Mouse (Mus musculus): ENCODE results near the gene Rras2.

The Rras2 gene

DNA sequence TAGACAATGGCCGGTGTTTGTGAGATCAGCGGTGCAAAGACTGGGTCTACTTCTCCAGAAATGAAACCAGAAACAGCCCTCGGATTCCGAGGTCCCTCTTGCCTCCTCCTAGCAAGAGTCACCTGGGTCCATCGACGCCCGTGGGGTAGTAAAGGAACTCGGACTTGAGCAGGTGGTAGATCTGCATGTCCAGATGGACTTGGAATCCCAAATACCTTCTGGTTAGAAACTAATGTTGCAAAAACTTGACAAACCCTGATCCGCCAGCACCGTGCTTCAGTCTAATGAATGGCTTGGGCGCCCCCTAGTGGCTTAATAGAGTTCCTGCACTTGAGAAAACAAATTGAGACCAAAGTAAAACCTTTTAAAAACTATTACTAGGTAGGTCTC, 96.9 kb downstream of the Rras2 start:
- peak; percentile 80 for DNase-seq

DNA sequence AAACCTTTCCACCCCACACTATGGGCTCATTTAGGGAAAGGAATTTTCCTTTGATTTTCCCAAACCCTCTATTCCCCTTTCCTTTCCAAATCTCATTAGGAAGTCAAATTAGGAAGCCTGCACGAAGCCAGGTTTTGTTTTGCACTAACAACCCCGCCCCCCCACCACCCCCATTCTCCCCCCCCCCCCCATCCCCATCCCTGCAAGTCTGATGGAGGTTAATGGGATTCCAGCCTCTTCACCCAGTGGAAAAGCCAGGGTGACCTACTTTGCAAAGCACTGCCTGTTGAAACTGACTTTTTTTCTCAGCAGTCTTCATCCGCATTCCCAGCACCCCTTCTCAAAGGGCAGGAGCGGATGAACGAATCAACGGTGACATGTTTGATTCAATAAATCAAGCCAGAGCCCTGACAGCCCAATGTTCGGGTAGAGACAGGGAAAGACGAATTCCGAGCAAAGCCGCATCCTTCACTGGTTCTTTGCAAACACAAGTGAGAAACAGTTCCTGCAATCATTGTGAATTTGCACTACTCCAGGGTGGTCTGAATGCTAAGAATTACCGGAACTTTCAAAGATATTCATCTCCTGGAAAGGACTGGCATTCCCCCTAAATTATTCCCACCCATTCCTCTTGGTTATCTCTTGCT, 97.4 kb downstream of the Rras2 start:
- DNase-seq: peak; percentile 26

- peak; percentile 56 for DNase-seq
Observed at GRCm38 (mm10) chr7:114018861-114019260, 98.7 kb downstream of the Rras2 start.

DNA sequence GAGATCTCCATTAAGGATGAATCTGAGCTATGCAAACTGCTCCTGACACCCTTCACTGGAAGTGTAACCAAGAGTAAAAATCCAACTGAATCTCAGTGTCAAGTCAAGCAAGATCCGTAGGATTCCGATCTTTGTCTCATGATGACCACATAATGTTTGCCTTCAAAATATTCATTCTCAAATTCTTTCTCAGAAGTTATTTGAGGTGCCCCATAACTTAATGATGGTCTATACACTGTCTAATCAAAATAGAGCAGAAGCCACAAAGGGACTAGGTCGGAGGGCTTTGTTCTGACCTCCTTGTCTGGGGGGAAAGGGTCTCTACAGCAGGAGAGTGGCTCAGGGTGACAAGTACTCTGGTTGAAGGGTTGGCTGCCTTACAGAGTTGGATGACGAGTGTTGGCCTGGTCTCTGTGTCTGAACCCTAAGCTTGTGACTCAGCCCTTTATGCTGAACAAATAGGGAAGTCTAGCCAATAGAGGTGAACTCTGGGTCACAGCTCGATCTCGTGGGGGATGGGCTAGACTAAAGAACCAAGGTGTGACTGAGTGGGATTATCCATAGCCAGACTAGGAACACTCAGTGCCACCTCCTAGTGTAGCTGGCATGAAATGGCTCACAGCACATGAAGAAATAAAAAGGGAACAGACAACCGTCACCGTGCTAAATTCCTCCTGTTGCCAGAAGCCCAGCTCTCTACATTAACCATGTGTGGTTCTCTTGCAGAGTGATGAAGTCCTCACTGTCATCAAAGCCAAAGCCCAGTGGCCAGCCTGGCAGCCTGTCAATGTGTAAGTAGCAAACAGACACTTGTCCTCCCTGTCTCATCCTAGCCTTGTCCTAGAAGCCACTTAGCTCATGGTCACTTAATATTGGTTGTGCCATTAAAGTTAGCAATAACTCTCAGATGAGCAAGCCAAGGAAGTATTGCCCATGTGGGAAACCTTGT, 101.3 kb downstream of the Rras2 start:
- no peak for DNase-seq

DNA sequence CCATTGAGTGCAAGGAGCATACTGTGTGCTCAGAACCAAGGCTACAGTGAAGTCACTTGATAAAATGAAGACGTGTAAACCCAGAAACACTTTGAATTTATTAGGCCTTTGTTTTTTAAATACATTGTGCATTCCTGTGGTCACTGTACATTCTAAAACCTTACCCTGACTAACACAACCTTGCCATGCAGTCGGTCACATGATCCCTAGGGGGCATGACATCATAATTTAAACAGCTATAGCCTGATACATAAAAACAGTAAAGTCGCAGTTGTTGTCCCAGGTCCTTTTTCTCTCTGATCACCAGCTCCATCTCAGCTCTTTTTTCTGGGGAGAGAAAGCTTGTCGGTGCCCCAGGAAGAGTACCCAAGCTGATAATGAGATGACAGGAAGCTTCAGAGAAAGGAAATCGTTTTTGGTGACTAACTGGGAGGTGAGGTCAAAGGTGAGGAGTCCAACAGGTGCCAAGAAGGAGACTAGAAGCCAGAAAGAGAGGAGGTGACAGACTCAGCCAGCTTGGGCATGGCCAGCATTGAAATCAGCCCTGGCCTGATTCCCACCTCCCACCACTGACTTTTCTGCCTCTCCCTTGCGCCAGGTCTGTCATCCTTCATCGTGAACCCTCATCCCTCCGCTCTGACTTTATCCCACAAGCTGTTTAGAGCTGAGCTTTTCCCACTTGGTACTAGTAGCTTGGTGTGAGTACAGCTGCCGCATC, 105.7 kb downstream of the Rras2 start:
- DNase-seq: no peak

DNA sequence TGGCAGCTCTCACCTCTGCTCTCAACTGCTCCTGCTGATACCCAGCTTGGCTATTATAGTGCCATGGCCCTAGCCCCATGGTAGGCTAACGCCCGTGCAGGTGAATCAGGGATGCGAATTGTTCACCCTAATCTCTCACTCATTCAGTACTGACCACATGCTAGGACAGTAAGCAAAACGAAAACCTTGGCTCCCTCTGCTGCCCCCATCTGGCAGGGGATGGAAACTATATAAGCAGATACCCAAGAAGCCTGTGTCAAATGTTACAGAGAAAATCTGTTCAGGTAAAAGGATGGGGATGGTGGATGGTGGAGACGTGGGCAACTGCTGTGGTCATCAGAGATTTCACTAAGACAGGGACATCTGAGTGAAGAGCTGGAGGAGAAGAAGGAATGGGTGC, 110.0 kb downstream of the Rras2 start:
- DNase-seq: peak; percentile 44

- DNase-seq: no peak
Observed at GRCm38 (mm10) chr7:114006456-114006855, 111.1 kb downstream of the Rras2 start.

- DNase-seq: no peak
Observed at GRCm38 (mm10) chr7:114005499-114005898, 112.1 kb downstream of the Rras2 start.

DNA sequence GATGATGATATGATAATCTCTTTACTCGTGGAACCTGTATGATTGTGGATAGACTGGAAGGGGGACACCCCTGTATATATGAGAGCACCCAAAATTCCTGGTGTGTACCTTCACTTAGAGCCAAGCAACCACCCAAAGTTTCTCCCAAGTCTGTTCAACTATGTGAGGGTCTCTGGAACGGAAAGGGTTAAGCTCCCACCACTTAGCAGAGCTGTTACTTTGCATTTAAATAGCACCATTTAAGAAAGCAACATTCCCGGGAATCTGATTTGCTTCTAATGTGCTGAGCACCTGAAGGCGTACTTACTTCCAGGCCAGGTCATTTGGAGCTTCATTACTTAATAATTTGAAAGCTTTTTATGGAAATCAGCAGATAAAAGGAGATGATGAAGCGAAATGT, 113.4 kb downstream of the Rras2 start:
- no peak for DNase-seq

DNA sequence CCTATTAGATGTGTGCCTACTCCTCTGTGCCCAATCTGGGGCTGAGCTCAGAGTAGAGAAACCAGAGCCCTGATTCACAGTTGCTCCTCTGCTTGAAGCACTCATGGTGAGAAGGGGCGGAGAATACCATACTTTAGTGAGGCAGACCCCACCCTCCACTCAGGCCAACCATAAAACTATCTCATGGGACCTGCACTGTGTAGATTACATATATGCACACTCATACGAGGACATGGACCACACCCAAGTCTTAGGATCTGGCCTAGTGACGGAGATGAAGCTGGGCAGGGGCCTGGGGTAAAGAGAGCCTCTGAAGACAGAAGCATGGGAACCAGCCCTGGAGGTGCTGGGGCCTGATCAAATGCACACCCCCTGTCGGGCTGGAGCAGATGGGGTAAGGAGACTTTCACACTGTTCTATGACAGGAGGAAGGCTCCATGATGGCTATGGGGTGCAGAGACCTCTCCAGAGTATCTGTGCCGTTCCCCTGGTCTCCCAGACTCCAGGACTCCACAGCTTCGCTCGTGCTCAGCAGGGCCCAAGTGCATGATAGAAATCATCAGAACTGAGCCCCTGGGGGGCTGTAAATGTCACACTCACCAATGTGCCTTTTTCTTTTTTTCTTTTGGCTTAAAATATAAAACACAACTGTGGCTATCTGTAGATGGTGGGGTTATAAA, 119.8 kb downstream of the Rras2 start:
- DNase-seq: no peak

Data from kidney, adult 9 months (tissue).